Mouse (Mus musculus) liver, embryonic 11.5 days (tissue): ENCODE results near the gene Coq9. TPM values are rescaled to one million over a fixed set of nuclear protein-coding genes. Genes with fewer than 3 reads are reported as not detected.

ENCODE experiments used
- ATAC-seq: fragments of 200-750 bp; cut with Nextera tagmentation; replicated peaks from 2 replicates; pipeline ENCODE4 v1.8.0; 2017; ENCODE audit warnings: moderate number of reproducible peaks, mild to moderate bottlenecking, moderate TSS enrichment, moderate library complexity; ENCODE audit not compliant: low FRiP score
- DNase-seq: peaks from one replicate; pipeline ENCODE4 v3.0.0-alpha.2; 2017; ENCODE audit warnings: low spot score
- H3K27ac ChIP-seq: fragments of 300-500 bp; sonication (generic); 2 replicates; pipeline ENCODE4 v1.5.1; 2014; ENCODE audit warnings: mild to moderate bottlenecking, low read depth, low read length, control low read depth
- H3K27me3 ChIP-seq: fragments of 300-500 bp; sonication (generic); replicated peaks from 2 replicates; pipeline ENCODE4 v1.6.1; 2014; ENCODE audit warnings: low read length, mixed read lengths; ENCODE audit not compliant: control insufficient read depth, insufficient read depth
- H3K36me3 ChIP-seq: fragments of 300-500 bp; sonication (generic); 2 replicates; pipeline ENCODE4 v1.6.1; 2014; ENCODE audit warnings: mild to moderate bottlenecking, low read length, moderate library complexity, mixed read lengths; ENCODE audit not compliant: control insufficient read depth, insufficient read depth
- H3K4me1 ChIP-seq: fragments of 300-500 bp; sonication (generic); replicated peaks from 2 replicates; pipeline ENCODE4 v1.6.1; 2014; ENCODE audit warnings: low read length, mixed read lengths; ENCODE audit not compliant: control insufficient read depth, insufficient read depth
- H3K4me2 ChIP-seq: fragments of 300-500 bp; sonication (generic); 2 replicates; pipeline ENCODE4 v1.6.1; 2014; ENCODE audit warnings: mild to moderate bottlenecking, control low read depth, moderate library complexity
- H3K4me3 ChIP-seq: fragments of 300-500 bp; sonication (generic); 2 replicates; pipeline ENCODE4 v1.5.1; 2014; ENCODE audit warnings: low read depth, low read length, control low read depth
- H3K9ac ChIP-seq: fragments of 300-500 bp; sonication (generic); 2 replicates; pipeline ENCODE4 v1.6.1; 2014; ENCODE audit warnings: low read depth, low read length, control low read depth
- H3K9me3 ChIP-seq: fragments of 300-500 bp; sonication (generic); 2 replicates; pipeline ENCODE4 v1.6.1; 2016; ENCODE audit warnings: low read length, inconsistent platforms, mixed read lengths; ENCODE audit not compliant: control insufficient read depth
- WGBS: fragments of 180-500 bp; shearing (Covaris S2); extraction: QIAGEN DNeasy Blood & Tissue Kit; methylation state at CpG from one replicate; pipeline ENCODE4 v1.1.7; 2014; 5-methylcytosine and 5-hydroxymethylcytosine counted together
- polyA plus RNA-seq: library from polyadenylated mRNA; unstranded; fragments of >200 nt; fragmentation: Nextera tagmentation; extraction: Ambion mirVana; gene quantifications from 2 replicates; pipeline ENCODE4 v1.2.1, GENCODE M21; 2014

The Coq9 gene
- polyA plus RNA-seq, 1 experiment from 2014 or later: 82.9 TPM

DNA sequence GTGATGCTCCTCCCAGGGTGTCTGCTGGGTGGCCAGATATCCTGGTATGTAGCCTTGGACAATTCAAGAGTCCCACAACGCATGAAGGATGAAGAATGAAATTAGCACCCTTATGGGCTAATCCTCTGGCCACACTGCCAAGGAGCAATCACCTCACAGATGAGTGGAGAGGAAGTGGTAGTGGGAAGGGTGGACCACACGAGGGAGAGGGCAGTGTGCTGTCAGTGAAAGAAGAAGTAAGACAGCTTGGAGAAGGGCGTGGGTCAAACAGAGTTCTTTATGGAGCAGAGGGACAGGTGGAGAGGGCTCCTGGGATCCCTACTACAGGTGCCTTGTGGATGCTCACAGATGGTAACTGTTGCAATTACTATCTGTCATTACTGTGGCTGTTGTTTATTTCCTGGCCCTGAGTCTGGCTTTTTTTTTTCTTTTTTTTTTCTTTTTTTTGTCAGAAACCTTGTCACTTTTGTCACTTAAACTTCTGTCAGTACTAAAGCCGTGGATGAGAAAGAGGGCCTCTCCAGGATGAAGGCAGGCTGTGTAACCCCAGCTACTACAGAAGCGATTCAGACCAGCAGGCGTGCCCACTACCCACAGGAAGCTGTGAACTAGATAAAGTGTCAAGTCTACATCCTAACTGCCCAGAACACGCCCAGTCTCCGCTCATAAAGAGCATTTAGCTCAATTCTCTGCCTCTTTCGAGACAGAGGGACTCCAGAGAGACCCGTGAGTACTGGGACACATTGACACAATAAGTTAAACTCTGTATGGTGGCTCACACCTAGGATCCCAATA, 33.4 kb upstream of the Coq9 start:
- DNase-seq (no peak), ATAC-seq (no peak)
- peaks cover 25% of the 10 kb centered on the region for H3K4me1 ChIP-seq
- H3K9me3 ChIP-seq: no peaks in the 10 kb centered on the region
- 37% methylated on average over 10 of the region's 10 CpGs for WGBS
- no peaks in the 10 kb centered on the region for H3K36me3 ChIP-seq
- no peak overlapping the region for H3K27ac ChIP-seq
- H3K27me3 ChIP-seq: no peaks in the 10 kb centered on the region
- no peak overlapping the region for H3K9ac ChIP-seq
- no peak overlapping the region for H3K4me3 ChIP-seq
- H3K4me2 ChIP-seq: peak overlapping the region; percentile 17

- WGBS: 79% methylated on average over 4 of the region's 4 CpGs
- no peaks in the 10 kb centered on the region for H3K36me3 ChIP-seq
- H3K4me1 ChIP-seq: peaks cover 25% of the 10 kb centered on the region
- no peak overlapping the region for H3K4me2 ChIP-seq
- DNase-seq (no peak), ATAC-seq (no peak)
- H3K27ac ChIP-seq: no peak overlapping the region
- no peaks in the 10 kb centered on the region for H3K9me3 ChIP-seq
- H3K27me3 ChIP-seq: no peaks in the 10 kb centered on the region
- H3K4me3 ChIP-seq: no peak overlapping the region
- no peak overlapping the region for H3K9ac ChIP-seq
These were observed 32.3 kb upstream of the Coq9 start for GRCm38 (mm10) chr8:94805811-94806210.

DNA sequence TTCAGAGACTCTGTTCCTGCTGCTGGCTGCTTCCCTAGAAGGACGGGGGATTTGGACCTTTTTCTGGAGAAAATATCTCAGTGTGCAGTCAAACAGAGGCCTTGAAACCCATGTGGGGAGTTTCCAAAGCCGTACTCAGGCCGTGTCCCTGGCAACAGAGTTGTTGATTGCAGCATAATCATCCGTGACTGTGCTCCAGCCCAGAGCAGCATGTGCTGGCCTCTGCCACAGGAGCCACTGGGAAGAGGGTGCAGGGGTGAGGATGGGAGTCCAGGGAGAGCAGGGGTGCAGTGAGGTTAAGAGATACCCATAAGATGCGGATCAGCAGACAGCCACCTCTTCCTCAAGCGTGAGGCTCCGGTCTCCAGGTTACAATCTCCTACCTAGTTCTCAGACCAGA, 30.6 kb upstream of the Coq9 start:
- H3K9ac ChIP-seq: no peak overlapping the region
- ATAC-seq: no peak

DNA sequence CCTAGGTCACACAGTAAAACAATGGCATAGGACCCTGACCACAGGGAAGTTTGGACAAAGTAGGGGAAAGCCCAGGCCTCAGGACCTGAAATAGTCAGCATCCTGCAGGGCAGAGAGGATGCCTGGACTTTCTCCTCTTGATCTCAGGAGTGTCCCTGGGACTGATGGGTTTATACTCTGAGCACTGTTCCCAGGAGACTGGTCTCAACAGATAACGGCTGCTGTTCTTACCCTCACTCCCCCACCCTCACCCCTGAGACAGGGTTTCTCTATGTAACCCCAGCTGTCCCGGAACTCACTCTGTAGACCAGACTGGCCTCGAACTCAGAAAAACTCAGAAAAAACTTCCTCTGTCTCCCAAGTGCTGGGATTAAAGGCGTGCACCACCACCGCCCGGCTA, 29.7 kb upstream of the Coq9 start:
- peaks cover 16% of the 10 kb centered on the region for H3K4me1 ChIP-seq
- ATAC-seq: 0 out of 2 replicates have a peak, but pooled peaks have one; percentile 37
- 68% methylated on average over 6 of the region's 6 CpGs for WGBS

More for the DNA sequence above, 30.6 kb upstream of the Coq9 start:
- WGBS: 66% methylated on average over 7 of the region's 7 CpGs
- no peaks in the 10 kb centered on the region for H3K9me3 ChIP-seq
- no peaks in the 10 kb centered on the region for H3K36me3 ChIP-seq
- peaks cover 16% of the 10 kb centered on the region for H3K4me1 ChIP-seq
- H3K4me3 ChIP-seq: no peak overlapping the region
- H3K4me2 ChIP-seq: no peak overlapping the region
- H3K27ac ChIP-seq: no peak overlapping the region
- DNase-seq: no peak
- no peaks in the 10 kb centered on the region for H3K27me3 ChIP-seq

GRCm38 (mm10) chr8:94810153-94810552, 28.0 kb upstream of the Coq9 start, which contains the start of gene Ccl17:
Gene Ccl17, plus strand, starts transcription at chr8:94810453.
- ATAC-seq: no peak
- no peaks in the 10 kb centered on the region for H3K36me3 ChIP-seq
- H3K4me2 ChIP-seq: no peak within 1 kb of the TSS
- H3K27ac ChIP-seq: no peak within 1 kb of the TSS
- no peak within 1 kb of the TSS for H3K4me3 ChIP-seq
- no peaks in the 10 kb centered on the region for H3K9me3 ChIP-seq
- no peaks in the 10 kb centered on the region for H3K27me3 ChIP-seq
- WGBS: 38% methylated on average over 3 of the region's 3 CpGs
- peaks cover 10% of the 10 kb centered on the region for H3K4me1 ChIP-seq
- no peak within 1 kb of the TSS for H3K9ac ChIP-seq
- DNase-seq: no peak

More for the DNA sequence above, 29.7 kb upstream of the Coq9 start:
- H3K9me3 ChIP-seq: no peaks in the 10 kb centered on the region
- no peak for DNase-seq
- no peak overlapping the region for H3K27ac ChIP-seq
- H3K9ac ChIP-seq: no peak overlapping the region
- no peaks in the 10 kb centered on the region for H3K27me3 ChIP-seq
- no peak overlapping the region for H3K4me3 ChIP-seq
- no peaks in the 10 kb centered on the region for H3K36me3 ChIP-seq
- no peak overlapping the region for H3K4me2 ChIP-seq

GRCm38 (mm10) chr8:94810855-94811254, 27.3 kb upstream of the Coq9 start:
- Histone ChIP-seq H3K27me3 (no peaks in the 10 kb centered on the region), H3K27ac (no peak overlapping the region), H3K4me3 (no peak overlapping the region), H3K9ac (no peak overlapping the region), H3K4me2 (no peak overlapping the region), H3K36me3 (no peaks in the 10 kb centered on the region), H3K9me3 (no peaks in the 10 kb centered on the region), H3K4me1 (peaks cover 9% of the 10 kb centered on the region; the same call in 1 of the 2 replicates)
- 86% methylated on average over 5 of the region's 5 CpGs for WGBS
- DNase-seq (no peak), ATAC-seq (no peak)

GRCm38 (mm10) chr8:94811654-94812053, 26.5 kb upstream of the Coq9 start:
- no peak for ATAC-seq

DNA sequence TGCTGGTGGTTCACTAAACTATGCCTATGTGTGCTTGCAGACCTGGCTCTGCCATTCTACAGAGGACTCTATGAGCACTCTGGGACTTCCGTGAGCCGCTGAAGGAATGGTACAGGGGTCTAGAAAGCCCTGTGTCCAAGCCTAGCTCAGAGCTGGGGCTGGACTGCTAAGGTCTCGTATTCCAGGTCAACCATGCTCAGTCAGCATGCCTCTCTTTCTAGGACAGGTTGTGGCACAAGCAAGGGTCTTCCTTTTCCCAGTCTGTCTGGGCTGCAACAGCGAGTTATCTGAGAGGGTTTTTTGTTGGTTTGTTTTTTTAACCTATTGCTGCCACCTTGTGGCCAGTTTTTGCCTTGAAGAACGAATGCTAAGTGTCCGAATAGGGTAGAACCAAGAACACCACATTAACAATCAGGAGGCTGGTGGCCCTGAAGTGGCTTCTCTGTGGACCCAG, 25.4 kb upstream of the Coq9 start:
- H3K9me3 ChIP-seq: no peaks in the 10 kb centered on the region
- no peaks in the 10 kb centered on the region for H3K36me3 ChIP-seq
- peaks cover 9% of the 10 kb centered on the region; the same call in 1 of the 2 replicates for H3K4me1 ChIP-seq
- peak; percentile 40; the same call in 1 of the 2 replicates for ATAC-seq
- no peak overlapping the region for H3K9ac ChIP-seq
- H3K4me2 ChIP-seq: no peak overlapping the region
- no peaks in the 10 kb centered on the region for H3K27me3 ChIP-seq
- DNase-seq: peak; percentile 74
- H3K27ac ChIP-seq: no peak overlapping the region
- WGBS: 34% methylated on average over 6 of the region's 6 CpGs
- H3K4me3 ChIP-seq: no peak overlapping the region

More at GRCm38 (mm10) chr8:94811654-94812053, 26.5 kb upstream of the Coq9 start:
- Histone ChIP-seq H3K4me3 (no peak overlapping the region), H3K36me3 (no peaks in the 10 kb centered on the region), H3K27me3 (no peaks in the 10 kb centered on the region), H3K4me2 (no peak overlapping the region), H3K9ac (no peak overlapping the region), H3K27ac (no peak overlapping the region), H3K4me1 (peaks cover 9% of the 10 kb centered on the region; the same call in 1 of the 2 replicates), H3K9me3 (no peaks in the 10 kb centered on the region)
- no peak for DNase-seq
- WGBS: 57% methylated on average over 6 of the region's 6 CpGs

- Histone ChIP-seq H3K4me1 (no peaks in the 10 kb centered on the region), H3K4me2 (no peak overlapping the region), H3K9ac (no peak overlapping the region), H3K9me3 (no peaks in the 10 kb centered on the region), H3K4me3 (no peak overlapping the region), H3K27ac (no peak overlapping the region), H3K36me3 (no peaks in the 10 kb centered on the region), H3K27me3 (no peaks in the 10 kb centered on the region)
- ATAC-seq: no peak
- no peak for DNase-seq
- WGBS: 0% methylated on average over 1 of the region's 1 CpGs
These were observed 23.6 kb upstream of the Coq9 start for GRCm38 (mm10) chr8:94814556-94814955.
